Mouse (Mus musculus) ovary, adult 2 months (tissue): ENCODE data around the gene Scap. TPM values are rescaled to one million over a fixed set of nuclear protein-coding genes. Genes with fewer than 3 reads are reported as not detected.

ENCODE experiments used
- polyA plus RNA-seq: library from polyadenylated mRNA; depleted of rRNA; stranded (reverse); fragments of >200 nt; gene quantifications from 2 replicates; pipeline ENCODE4 v1.2.3, GENCODE M21; 2012; rRNA removed

Scap gene
- polyA plus RNA-seq = 123 and 146 TPM in 2 replicates

GRCm38 (mm10) chr9:110333135-110333895, at the start of gene Scap:
Scap (plus strand) TSS chr9:110333288.

DNA sequence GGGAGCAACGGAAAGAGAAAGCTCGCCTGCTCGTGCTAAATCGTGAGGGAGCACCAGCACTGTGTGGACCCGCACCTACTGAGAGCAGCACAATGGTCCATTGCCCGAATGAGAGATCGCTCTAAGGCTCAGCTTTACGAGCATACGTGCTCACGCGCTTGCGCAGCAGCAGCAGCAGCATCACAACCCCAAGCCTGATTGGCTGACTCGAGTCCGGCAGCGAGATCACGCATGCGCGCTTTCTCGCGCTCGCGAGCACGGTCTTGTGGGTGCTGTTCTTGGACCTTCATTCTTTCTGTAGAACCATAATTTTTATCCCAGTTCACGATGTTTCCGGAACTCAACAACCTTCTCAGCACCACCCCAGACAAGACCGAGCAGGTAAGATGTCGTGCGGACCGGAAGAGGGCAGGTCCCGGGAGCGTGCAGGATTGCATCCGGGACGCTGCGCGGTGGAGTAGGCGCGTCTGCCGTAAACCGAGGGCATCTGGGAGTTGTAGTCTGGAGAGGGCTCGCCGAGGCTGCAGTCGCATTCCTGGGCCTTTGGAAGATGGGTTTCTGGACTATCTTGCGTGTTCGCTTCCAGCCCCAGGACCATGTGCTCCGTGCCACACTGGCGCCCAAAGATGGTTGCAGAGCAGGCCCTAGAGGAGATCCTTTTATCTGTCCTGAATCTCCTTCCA, 28.0 kb upstream of the Scap start, which contains the start of gene Elp6:
TSS of gene Elp6 (plus strand) at position 205 of the 683 bp plus-strand sequence.

DNA sequence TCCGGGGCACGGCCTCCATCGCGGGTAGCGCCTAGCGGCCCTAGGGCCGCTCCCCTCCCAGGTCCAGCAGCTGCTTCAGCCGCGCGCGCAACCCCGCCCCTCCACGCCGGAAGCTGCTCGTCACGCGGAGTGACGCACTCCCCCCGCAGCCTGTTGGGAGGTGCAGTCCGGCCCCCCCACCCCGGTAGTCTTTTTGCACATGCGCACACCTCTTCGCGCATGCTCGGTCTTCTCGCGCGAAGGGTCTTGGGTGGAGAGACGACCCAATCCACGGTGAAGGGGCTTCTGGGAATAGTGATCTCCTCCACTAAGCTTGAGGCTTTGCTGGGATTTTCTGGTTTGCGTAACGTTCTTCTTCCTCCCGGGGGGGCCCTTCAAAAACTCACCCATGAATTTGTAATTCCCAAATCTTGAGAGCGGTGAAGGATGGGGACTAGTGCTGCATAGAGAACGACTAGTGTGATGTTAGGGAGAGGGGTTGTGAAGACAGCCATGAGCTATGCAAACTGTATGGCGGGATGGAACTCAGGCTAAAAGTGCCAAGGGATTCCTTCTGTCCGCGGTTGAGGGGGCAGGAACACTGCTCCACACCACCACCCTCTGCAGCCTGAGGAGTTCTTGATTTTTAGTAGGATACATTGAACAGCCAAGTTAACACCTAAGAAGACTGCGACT, 75.1 kb downstream of the Scap start, which contains the start of gene Ptpn23:
TSS of gene Ptpn23 (minus strand) at position 115 of the 675 bp plus-strand sequence.

DNA sequence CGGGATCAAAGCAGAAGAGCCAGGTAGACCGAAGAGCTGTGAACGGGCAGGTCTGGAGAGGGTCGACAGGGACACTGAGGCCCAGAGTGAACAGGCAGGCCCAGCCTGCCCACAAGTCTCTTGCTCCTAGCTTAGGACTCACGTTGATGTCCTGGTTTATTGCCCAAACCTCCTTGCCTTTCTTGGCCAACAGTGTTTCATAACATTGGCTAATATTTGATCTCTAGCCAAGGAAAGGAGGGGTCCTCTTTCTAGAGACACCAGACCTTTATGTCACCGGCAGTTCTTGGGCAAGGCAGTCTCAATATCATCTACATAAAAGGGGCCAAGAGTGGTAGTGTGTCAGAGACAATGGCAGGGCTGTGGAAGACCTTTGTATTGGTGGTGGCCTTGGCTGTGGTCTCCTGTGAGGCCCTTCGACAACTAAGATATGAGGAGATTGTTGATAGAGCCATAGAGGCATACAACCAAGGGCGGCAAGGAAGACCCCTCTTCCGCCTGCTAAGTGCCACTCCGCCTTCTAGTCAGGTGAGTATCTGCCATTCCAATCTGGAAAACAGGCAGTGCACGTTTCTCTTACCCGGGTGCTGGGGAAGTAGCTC, 86.5 kb downstream of the Scap start, which contains the start of gene Ngp:
TSS of gene Ngp (plus strand) at position 237 of the 602 bp plus-strand sequence.

Other genes with a start within 250 kb of the Scap start
- 31.8 and 37.2 TPM in 2 replicates for gene Smarcc1, start 215.6 kb upstream of the Scap start, polyA plus RNA-seq
- gene Dhx30, start 215.5 kb upstream of the Scap start, polyA plus RNA-seq = 107 and 121 TPM in 2 replicates
- 3.7 and 3.8 TPM in 2 replicates for gene Cspg5, start 89.5 kb upstream of the Scap start, polyA plus RNA-seq
- gene Elp6, start 28.1 kb upstream of the Scap start, polyA plus RNA-seq = 15.0 and 20.7 TPM in 2 replicates
- 38.1 and 46.1 TPM in 2 replicates for gene Ptpn23, start 74.9 kb downstream of the Scap start, polyA plus RNA-seq
- not detected in 2 replicates for gene Ngp, start 86.5 kb downstream of the Scap start, polyA plus RNA-seq
- gene Klhl18, start 143.4 kb downstream of the Scap start, polyA plus RNA-seq = 14.7 and 20.0 TPM in 2 replicates
- 5.3 and 7.4 TPM in 2 replicates for gene Kif9, start 143.7 kb downstream of the Scap start, polyA plus RNA-seq
- 37.7 and 65.6 TPM in 2 replicates for gene Setd2, start 199.3 kb downstream of the Scap start, polyA plus RNA-seq